Mouse (Mus musculus) CH12.LX (cell line): ENCODE measurements around the gene Cavin4. TPM values are rescaled to one million over a fixed set of nuclear protein-coding genes. Genes with fewer than 3 reads are reported as not detected.

ENCODE experiments used
- DNase-seq: peaks from one replicate; pipeline ENCODE4 v3.0.0-alpha.2; 2013; ENCODE audit errors: extremely low read depth
- H3K27ac ChIP-seq: 2 replicates; pipeline ENCODE4 v1.5.1; 2012; ENCODE audit warnings: low read depth, mild to moderate bottlenecking, control low read depth, moderate library complexity; ENCODE audit not compliant: insufficient read depth
- H3K27me3 ChIP-seq: replicated peaks from 2 replicates; pipeline ENCODE3; 2012; ENCODE audit warnings: inconsistent platforms
- H3K36me3 ChIP-seq, 2 experiments: replicated peaks in 1 of 2; 2 replicates each; pipeline versions ENCODE3 to v1.6.1; 2012; ENCODE audit warnings: inconsistent platforms in 1 of 2, low read length in 1 of 2, mild to moderate bottlenecking in 1 of 2, mixed read lengths in 1 of 2, moderate library complexity in 1 of 2; ENCODE audit not compliant: control insufficient read depth in 1 of 2, insufficient read depth in 1 of 2
- H3K4me1 ChIP-seq, 2 experiments: 2 replicates each; pipeline ENCODE4 v1.6.1; 2012; ENCODE audit warnings: inconsistent platforms in 1 of 2, moderate library complexity in 1 of 2; ENCODE audit not compliant: insufficient read depth in 2 of 2, control insufficient read depth in 1 of 2
- H3K4me2 ChIP-seq: 2 replicates; pipeline ENCODE4 v1.6.1; 2012; ENCODE audit warnings: low read depth, mild to moderate bottlenecking, control low read depth; ENCODE audit not compliant: poor library complexity, insufficient read depth, severe bottlenecking
- H3K4me3 ChIP-seq, 3 experiments: fragments of 150-350 bp in 1 of 3; sonication (generic) in 1 of 3; replicated peaks in 1 of 3; 2 replicates each; pipeline versions ENCODE3 to v1.5.1; 2011 to 2012; ENCODE audit warnings: low read depth in 2 of 3, low read length in 2 of 3, mild to moderate bottlenecking in 2 of 3, moderate library complexity in 2 of 3, control low read depth in 1 of 3, improper control_type of control experiment in 1 of 3, inconsistent platforms in 1 of 3, mixed read lengths in 1 of 3; ENCODE audit not compliant: poor library complexity in 1 of 3
- H3K79me2 ChIP-seq: replicated peaks from 2 replicates; pipeline ENCODE4 v1.6.1; 2012; ENCODE audit warnings: mild to moderate bottlenecking, moderate library complexity; ENCODE audit not compliant: control insufficient read depth, poor library complexity, insufficient read depth, severe bottlenecking; ENCODE audit errors: extremely low read depth
- H3K9ac ChIP-seq: 2 replicates; pipeline ENCODE4 v1.6.1; 2012; ENCODE audit warnings: low read depth, mild to moderate bottlenecking, control low read depth, moderate library complexity; ENCODE audit not compliant: insufficient read depth
- H3K9me3 ChIP-seq: replicated peaks from 2 replicates; pipeline ENCODE3; 2012; ENCODE audit warnings: low read length, inconsistent platforms, mixed read lengths
- BHLHE40 ChIP-seq: IDR thresholded peaks from 2 replicates; pipeline ENCODE4 v1.6.1; 2011; ENCODE audit warnings: mild to moderate bottlenecking, low read depth, low read length, improper control_type of control experiment
- CHD1 ChIP-seq: IDR thresholded peaks from 2 replicates; pipeline ENCODE4 v1.6.1; 2012; ENCODE audit warnings: low read depth, low read length, improper control_type of control experiment, inconsistent platforms
- CHD2 ChIP-seq: IDR thresholded peaks from 2 replicates; pipeline ENCODE4 v1.6.1; 2011; ENCODE audit warnings: low read length, improper control_type of control experiment
- ELF1 ChIP-seq: IDR thresholded peaks from 2 replicates; pipeline ENCODE4 v1.6.1; 2014; ENCODE audit warnings: low read depth, mild to moderate bottlenecking, inconsistent platforms, low read length, improper control_type of control experiment
- GABPA ChIP-seq: IDR thresholded peaks from 2 replicates; pipeline ENCODE4 v1.6.1; 2012; ENCODE audit warnings: low read depth, low read length, improper control_type of control experiment, inconsistent platforms; ENCODE audit not compliant: insufficient replicate concordance
- HCFC1 ChIP-seq: IDR thresholded peaks from 2 replicates; pipeline ENCODE4 v1.6.1; 2012; ENCODE audit warnings: low read depth, mild to moderate bottlenecking, inconsistent platforms, low read length, improper control_type of control experiment
- IRF4 ChIP-seq: IDR thresholded peaks from 2 replicates; pipeline ENCODE4 v1.6.1; 2014; ENCODE audit warnings: low read depth, mild to moderate bottlenecking, inconsistent platforms, low read length, improper control_type of control experiment
- JUN ChIP-seq: IDR thresholded peaks from 2 replicates; pipeline ENCODE4 v1.6.1; 2011; ENCODE audit warnings: low read depth, mild to moderate bottlenecking, low read length, improper control_type of control experiment, moderate library complexity; ENCODE audit not compliant: insufficient read depth
- JUND ChIP-seq: conservative IDR thresholded peaks from 2 replicates; pipeline ENCODE4 v1.6.1; 2011; ENCODE audit warnings: low read depth, low read length, improper control_type of control experiment
- KAT2A ChIP-seq: IDR thresholded peaks from 2 replicates; pipeline ENCODE4 v1.6.1; 2012; ENCODE audit warnings: low read length, improper control_type of control experiment, inconsistent platforms; ENCODE audit not compliant: insufficient replicate concordance
- MAFK ChIP-seq: IDR thresholded peaks from 2 replicates; pipeline ENCODE4 v1.6.1; 2011; ENCODE audit warnings: low read length, improper control_type of control experiment; ENCODE audit not compliant: insufficient replicate concordance
- MYC ChIP-seq: IDR thresholded peaks from 2 replicates; pipeline ENCODE4 v1.6.1; 2011; ENCODE audit warnings: low read depth, mild to moderate bottlenecking, improper control_type of control experiment, low read length
- PAX5 ChIP-seq: IDR thresholded peaks from 2 replicates; pipeline ENCODE4 v1.6.1; 2012; ENCODE audit warnings: low read length, inconsistent platforms, mixed read lengths
- POLR2AphosphoS2 ChIP-seq: IDR thresholded peaks from 2 replicates; pipeline ENCODE4 v1.6.1; 2011; ENCODE audit warnings: low read depth, low read length, improper control_type of control experiment
- RAD21 ChIP-seq: IDR thresholded peaks from 2 replicates; pipeline ENCODE4 v1.6.1; 2011; ENCODE audit warnings: low read depth, mild to moderate bottlenecking, low read length, improper control_type of control experiment, moderate library complexity
- SIN3A ChIP-seq: IDR thresholded peaks from 2 replicates; pipeline ENCODE4 v1.6.1; 2012; ENCODE audit warnings: low read length, improper control_type of control experiment, inconsistent platforms
- SMC3 ChIP-seq: IDR thresholded peaks from 2 replicates; pipeline ENCODE4 v1.6.1; 2011; ENCODE audit warnings: low read depth, low read length, improper control_type of control experiment
- TCF12 ChIP-seq: IDR thresholded peaks from 2 replicates; pipeline ENCODE4 v1.6.1; 2014; ENCODE audit warnings: low read depth, mild to moderate bottlenecking, inconsistent platforms, low read length, improper control_type of control experiment
- USF1 ChIP-seq: IDR thresholded peaks from 2 replicates; pipeline ENCODE4 v1.6.1; 2014; ENCODE audit warnings: low read depth, mild to moderate bottlenecking, inconsistent platforms, low read length, improper control_type of control experiment
- ZC3H11A ChIP-seq: IDR thresholded peaks from 2 replicates; pipeline ENCODE4 v1.6.1; 2012; ENCODE audit warnings: low read depth, mild to moderate bottlenecking, inconsistent platforms, low read length, improper control_type of control experiment
- ZKSCAN1 ChIP-seq: IDR thresholded peaks from 2 replicates; pipeline ENCODE4 v1.6.1; 2012; ENCODE audit warnings: low read depth, inconsistent platforms, low read length, improper control_type of control experiment, borderline replicate concordance
- ZMIZ1 ChIP-seq: IDR thresholded peaks from 2 replicates; pipeline ENCODE4 v1.6.1; 2012; ENCODE audit warnings: low read depth, mild to moderate bottlenecking, inconsistent platforms, low read length, improper control_type of control experiment
- ZNF384 ChIP-seq: IDR thresholded peaks from 2 replicates; pipeline ENCODE4 v1.6.1; 2012; ENCODE audit warnings: low read depth, low read length, improper control_type of control experiment, inconsistent platforms
- dilution Hi-C: fragments of 300-500 bp; cut with MboI; formaldehyde crosslinking; loops from 2 replicates; pipeline ENCODE4 v1.14.3; 2020; ENCODE audit warnings: low sequenced_read_pairs; ENCODE audit not compliant: extremely low pct_unique_long_range_greater_than_20kb, extremely low pct_ligation_motif_present
- in situ Hi-C: fragments of 300-500 bp; cut with MboI; formaldehyde crosslinking; loops from 3 replicates; pipeline ENCODE4 v1.14.3; 2019; ENCODE audit warnings: low sequenced_read_pairs, low pct_ligation_motif_present, low pct_unique_long_range_greater_than_20kb, mixed read lengths
- polyA plus RNA-seq: library from polyadenylated mRNA; unstranded; fragments of >175 nt; gene quantifications from 2 replicates; pipeline ENCODE4 v1.2.1, GENCODE M21; 2012; ENCODE audit warnings: low read depth; ENCODE audit not compliant: insufficient read length
- total RNA-seq, 2 experiments: library from RNA; depleted of rRNA; stranded (reverse); fragments of 300-350 nt in 1 of 2; fragments of >200 nt in 1 of 2; gene quantifications; 2 replicates each; pipeline ENCODE4 v1.2.3; 2012 to 2014

Gene Cavin4
- total and polyA plus RNA-seq, 3 experiments, result 0.13 to 0.26 (median 0.24) TPM

GRCm38 (mm10) chr4:48660619-48661575 lies 2.4 kb upstream of the Cavin4 start (continued):
- TF ChIP-seq GABPA, result no peak

GRCm38 (mm10) chr4:48664021-48664420 lies 707 bp downstream of the Cavin4 start:
- no peaks in the 10 kb centered on the region for H3K4me1 ChIP-seq
- no peak overlapping the region for H3K4me2 ChIP-seq
- H3K27ac ChIP-seq, result no peak overlapping the region
- TF ChIP-seq CHD2, result no peak
- no peak for TF ChIP-seq JUND
- TF ChIP-seq ZKSCAN1, result no peak
- TF ChIP-seq SMC3, result no peak
- TF ChIP-seq KAT2A, result no peak
- TF ChIP-seq GABPA, result no peak
- no peak for TF ChIP-seq ZNF384
- TF ChIP-seq ZC3H11A, result no peak
- TF ChIP-seq MAFK, result no peak
- TF ChIP-seq, all 38 proteins: peak for 0
- dilution Hi-C loops, result no loop called here
- Histone ChIP-seq H3K4me3 (no peak overlapping the region), H3K79me2 (no peaks in the 10 kb centered on the region), H3K27me3 (no peaks in the 10 kb centered on the region), H3K9me3 (no peaks in the 10 kb centered on the region), H3K9ac (no peak overlapping the region), H3K36me3 (peaks cover 7 to 40% of the 10 kb centered on the region in 2 experiments)
- in situ Hi-C loops, result no loop called here
- DNase-seq, result no peak

- no peak for DNase-seq
- TF ChIP-seq IRF4, result no peak
- no peak for TF ChIP-seq JUN
- TF ChIP-seq ZNF384, result no peak
- TF ChIP-seq USF1, result no peak
- TF ChIP-seq KAT2A, result no peak
- TF ChIP-seq BHLHE40, result no peak
- TF ChIP-seq ELF1, result no peak
- no peak for TF ChIP-seq MYC
- no peak for TF ChIP-seq ZMIZ1
- TF ChIP-seq CHD2, result no peak
- no peak for TF ChIP-seq GABPA
- no peak for TF ChIP-seq CHD1
- TF ChIP-seq RAD21, result no peak
- no peak for TF ChIP-seq TCF12
- TF ChIP-seq JUND, result no peak
- no peak for TF ChIP-seq POLR2AphosphoS2
- TF ChIP-seq SIN3A, result no peak
- no peak for TF ChIP-seq PAX5
- no peak for TF ChIP-seq HCFC1
- H3K9ac ChIP-seq, result no peak overlapping the region
- no peak overlapping the region for H3K4me3 ChIP-seq
- in situ Hi-C loops (no loop called here), dilution Hi-C loops (no loop called here)
- H3K36me3 ChIP-seq, result peaks cover 4 to 29% of the 10 kb centered on the region in 2 experiments
- no peaks in the 10 kb centered on the region for H3K4me1 ChIP-seq
- H3K27me3 ChIP-seq, result no peaks in the 10 kb centered on the region
- H3K79me2 ChIP-seq, result no peaks in the 10 kb centered on the region
- H3K9me3 ChIP-seq, result no peaks in the 10 kb centered on the region
- H3K4me2 ChIP-seq, result no peak overlapping the region
- no peak overlapping the region for H3K27ac ChIP-seq
Observed at GRCm38 (mm10) chr4:48667279-48667678, 4.0 kb downstream of the Cavin4 start.
